Mouse (Mus musculus) hindbrain, postnatal 0 days (tissue): ENCODE data around the gene Polr2b. TPM values are rescaled to one million over a fixed set of nuclear protein-coding genes. Genes with fewer than 3 reads are reported as not detected.

Experiments
- ATAC-seq: fragments of 200-750 bp; cut with Nextera tagmentation; 2 replicates; pipeline ENCODE4 v1.8.0; 2017; ENCODE audit warnings: mild to moderate bottlenecking, moderate TSS enrichment, moderate library complexity
- DNase-seq: peaks from one replicate; pipeline ENCODE4 v3.0.0-alpha.2; 2015; ENCODE audit warnings: low spot score
- H3K27ac ChIP-seq: fragments of 300-500 bp; sonication (generic); 2 replicates; pipeline ENCODE4 v1.5.1; 2014; ENCODE audit warnings: mild to moderate bottlenecking
- H3K27me3 ChIP-seq: fragments of 300-500 bp; sonication (generic); 2 replicates; pipeline ENCODE4 v1.6.1; 2014; ENCODE audit warnings: low read length, mixed read lengths; ENCODE audit not compliant: insufficient read depth
- H3K36me3 ChIP-seq: fragments of 300-500 bp; sonication (generic); 2 replicates; pipeline ENCODE4 v1.6.1; 2014; ENCODE audit warnings: low read length, mixed read lengths; ENCODE audit not compliant: insufficient read depth
- H3K4me1 ChIP-seq: fragments of 300-500 bp; sonication (generic); 2 replicates; pipeline ENCODE4 v1.6.1; 2014; ENCODE audit warnings: antibody characterized with exemption, low read length, mixed read lengths; ENCODE audit not compliant: insufficient read depth
- H3K4me2 ChIP-seq: fragments of 300-500 bp; sonication (generic); 2 replicates; pipeline ENCODE4 v1.6.1; 2014; ENCODE audit warnings: low read depth, mild to moderate bottlenecking, low read length, moderate library complexity, mixed read lengths
- H3K4me3 ChIP-seq: fragments of 300-500 bp; sonication (generic); 2 replicates; pipeline ENCODE4 v1.5.1; 2014; ENCODE audit warnings: low read length
- H3K9ac ChIP-seq: fragments of 300-500 bp; sonication (generic); replicated peaks from 2 replicates; pipeline ENCODE4 v1.6.1; 2014; ENCODE audit warnings: mild to moderate bottlenecking, low read length, moderate library complexity, mixed read lengths
- H3K9me3 ChIP-seq: fragments of 300-500 bp; sonication (generic); 2 replicates; pipeline ENCODE4 v1.6.1; 2016; ENCODE audit warnings: low read length, mixed read lengths
- CTCF ChIP-seq: IDR thresholded peaks from 2 replicates; pipeline ENCODE4 v1.5.1; 2016; ENCODE audit warnings: antibody characterized with exemption, control low read depth, low read depth
- WGBS: fragments of 180-500 bp; shearing (Covaris S2); extraction: QIAGEN DNeasy Blood & Tissue Kit; methylation state at CpG from one replicate; pipeline ENCODE4 v1.1.7; 2014; 5-methylcytosine and 5-hydroxymethylcytosine counted together
- polyA plus RNA-seq: library from polyadenylated mRNA; unstranded; fragments of >200 nt; fragmentation: Nextera tagmentation; extraction: Ambion mirVana; gene quantifications from 2 replicates; pipeline ENCODE4 v1.2.1, GENCODE M21; 2015
- total RNA-seq: library from RNA; depleted of rRNA; stranded (reverse); fragments of >200 nt; gene quantifications from 2 replicates; pipeline ENCODE4 v1.2.3, GENCODE M21; 2014

The Polr2b gene
- total and polyA plus RNA-seq, 2 experiments from 2014 or later: 46.4 to 50.9 TPM

DNA sequence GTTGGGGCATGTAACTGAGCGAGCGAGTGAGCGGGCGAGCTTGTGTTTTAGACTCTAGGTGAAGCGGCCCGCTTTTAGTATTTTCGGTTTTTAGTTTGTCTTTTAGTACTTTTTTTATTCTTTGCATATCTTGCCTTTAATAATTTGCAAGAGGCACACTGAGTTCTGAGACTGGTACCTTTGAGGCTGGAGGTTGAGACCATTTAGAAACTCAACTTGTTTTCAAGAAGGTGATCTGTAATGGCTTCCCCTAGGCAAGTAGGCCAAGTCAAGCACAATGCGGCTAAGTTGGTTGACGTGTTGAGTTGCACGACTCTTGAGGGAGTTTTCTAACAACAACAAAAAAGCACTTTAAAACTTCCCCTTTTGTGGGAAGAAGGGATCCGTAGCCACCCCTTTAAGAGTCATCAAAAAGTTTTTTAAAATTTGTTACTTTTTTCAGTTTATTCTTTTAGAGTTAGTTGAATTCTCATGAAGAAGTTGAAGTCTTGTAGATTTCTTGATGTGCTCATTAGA, 43.0 kb upstream of the Polr2b start:
- no peaks in the 10 kb centered on the region; the same call in 1 of the 2 replicates for H3K4me1 ChIP-seq
- no peak for ATAC-seq
- H3K4me2 ChIP-seq: peak overlapping the region; percentile 68
- no peaks in the 10 kb centered on the region for H3K36me3 ChIP-seq
- DNase-seq: peak; percentile 16
- WGBS: 4% methylated on average over 11 of the region's 11 CpGs
- H3K27ac ChIP-seq: peak overlapping the region; percentile 83; the same call in 1 of the 2 replicates
- H3K27me3 ChIP-seq: no peaks in the 10 kb centered on the region
- H3K4me3 ChIP-seq: peak overlapping the region; percentile 83
- peak overlapping the region; percentile 74 for H3K9ac ChIP-seq
- no peaks in the 10 kb centered on the region for H3K9me3 ChIP-seq
- TF ChIP-seq CTCF: no peak

DNA sequence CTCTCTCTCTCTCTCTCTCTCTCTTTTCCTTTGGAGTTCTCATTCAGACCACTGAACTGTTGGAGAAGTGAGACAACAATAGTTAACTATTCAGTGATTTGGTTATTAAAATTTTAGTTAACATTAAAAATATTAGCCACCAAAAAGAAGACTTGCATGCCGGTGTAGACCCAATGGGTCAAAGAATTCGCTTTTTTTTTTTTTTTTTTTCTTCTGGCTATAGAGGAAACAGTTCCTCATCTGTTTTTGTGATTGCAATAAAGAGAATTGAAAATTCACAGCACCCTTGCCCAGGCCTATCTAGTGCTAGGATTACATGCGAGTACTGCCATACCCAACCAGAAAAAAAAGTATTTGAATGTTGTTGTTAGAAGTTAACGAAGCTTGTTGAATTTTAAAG, 42.5 kb upstream of the Polr2b start:
- ATAC-seq: no peak
- H3K27ac ChIP-seq: no peak overlapping the region
- DNase-seq: no peak
- no peaks in the 10 kb centered on the region for H3K9me3 ChIP-seq
- no peak overlapping the region; the same call in 1 of the 2 replicates for H3K4me3 ChIP-seq
- H3K4me1 ChIP-seq: no peaks in the 10 kb centered on the region; the same call in 1 of the 2 replicates
- TF ChIP-seq CTCF: no peak
- peak overlapping the region; percentile 68 for H3K4me2 ChIP-seq
- H3K9ac ChIP-seq: no peak overlapping the region
- H3K27me3 ChIP-seq: no peaks in the 10 kb centered on the region
- H3K36me3 ChIP-seq: no peaks in the 10 kb centered on the region
- WGBS: 67% methylated on average over 4 of the region's 4 CpGs

DNA sequence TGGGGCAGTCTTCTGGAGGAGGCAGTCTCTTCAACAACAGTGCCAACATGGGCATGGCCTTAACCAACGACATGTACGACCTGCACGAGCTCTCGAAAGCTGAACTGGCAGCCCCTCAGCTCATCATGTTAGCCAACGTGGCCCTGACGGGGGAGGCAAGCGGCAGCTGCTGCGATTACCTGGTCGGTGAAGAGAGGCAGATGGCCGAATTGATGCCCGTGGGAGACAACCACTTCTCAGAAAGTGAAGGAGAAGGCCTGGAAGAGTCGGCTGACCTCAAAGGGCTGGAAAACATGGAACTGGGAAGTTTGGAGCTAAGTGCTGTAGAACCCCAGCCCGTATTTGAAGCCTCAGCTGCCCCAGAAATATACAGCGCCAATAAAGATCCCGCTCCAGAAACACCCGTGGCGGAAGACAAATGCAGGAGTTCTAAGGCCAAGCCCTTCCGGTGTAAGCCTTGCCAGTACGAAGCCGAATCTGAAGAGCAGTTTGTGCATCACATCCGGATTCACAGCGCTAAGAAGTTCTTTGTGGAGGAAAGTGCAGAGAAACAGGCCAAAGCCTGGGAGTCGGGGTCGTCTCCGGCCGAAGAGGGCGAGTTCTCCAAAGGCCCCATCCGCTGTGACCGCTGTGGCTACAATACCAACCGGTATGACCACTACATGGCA, 41.9 kb upstream of the Polr2b start:
- no peak for TF ChIP-seq CTCF
- Histone ChIP-seq H3K27ac (no peak overlapping the region), H3K9ac (no peak overlapping the region), H3K4me3 (no peak overlapping the region), H3K27me3 (no peaks in the 10 kb centered on the region), H3K4me1 (no peaks in the 10 kb centered on the region; the same call in 1 of the 2 replicates), H3K36me3 (no peaks in the 10 kb centered on the region), H3K9me3 (no peaks in the 10 kb centered on the region), H3K4me2 (peak overlapping the region; percentile 68)
- 90% methylated on average over 30 of the region's 30 CpGs for WGBS
- ATAC-seq: no peak
- DNase-seq: no peak

DNA sequence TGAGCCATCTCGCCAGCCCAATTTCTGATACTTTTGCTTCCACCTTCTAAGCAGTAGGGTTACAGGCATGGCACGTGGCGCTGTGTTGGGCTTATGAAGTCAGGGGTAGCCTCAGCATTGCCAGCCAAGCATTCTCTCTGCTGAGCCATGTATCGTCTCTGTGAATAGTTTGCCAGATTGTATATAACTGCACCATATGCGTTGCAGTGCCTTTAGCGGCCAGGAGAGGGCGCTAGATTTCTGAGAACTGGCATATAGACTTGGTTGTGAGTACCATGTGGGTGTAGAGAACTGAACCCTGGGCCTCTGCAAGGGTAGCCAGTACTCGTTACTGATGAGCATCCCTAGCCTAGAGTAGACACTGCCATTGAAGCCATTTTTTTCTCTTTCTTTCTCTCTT, 40.5 kb upstream of the Polr2b start:
- 81% methylated on average over 8 of the region's 8 CpGs for WGBS
- Histone ChIP-seq H3K4me3 (no peak overlapping the region), H3K4me1 (no peaks in the 10 kb centered on the region; the same call in 1 of the 2 replicates), H3K4me2 (no peak overlapping the region), H3K9me3 (no peaks in the 10 kb centered on the region), H3K27me3 (no peaks in the 10 kb centered on the region), H3K9ac (no peak overlapping the region), H3K27ac (no peak overlapping the region), H3K36me3 (no peaks in the 10 kb centered on the region)
- peak; percentile 41 for TF ChIP-seq CTCF
- ATAC-seq: no peak
- DNase-seq: no peak

DNA sequence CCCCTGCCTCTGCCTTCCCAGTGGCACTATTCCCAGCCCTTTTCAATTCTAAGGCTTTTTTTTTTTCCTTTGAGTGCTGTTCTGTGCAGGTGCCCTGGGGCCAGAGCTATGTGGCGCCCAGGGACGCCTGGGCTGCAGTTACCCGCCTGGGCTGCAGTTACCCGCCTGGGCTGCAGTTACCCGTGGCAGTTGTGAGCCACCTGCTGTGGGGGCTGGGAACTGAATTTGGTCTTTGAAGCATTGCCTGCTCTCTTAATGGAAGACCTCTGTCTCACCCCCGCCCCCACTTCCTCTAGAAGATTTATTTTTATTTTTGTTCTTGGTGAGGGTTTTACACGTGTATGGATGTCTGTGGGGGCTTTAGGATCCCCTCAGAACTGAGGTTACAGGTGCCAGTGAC, 36.8 kb upstream of the Polr2b start:
- Histone ChIP-seq H3K9ac (no peak overlapping the region), H3K27ac (no peak overlapping the region), H3K36me3 (no peaks in the 10 kb centered on the region; the same call in 1 of the 2 replicates), H3K27me3 (no peaks in the 10 kb centered on the region), H3K9me3 (no peaks in the 10 kb centered on the region), H3K4me1 (no peaks in the 10 kb centered on the region), H3K4me2 (no peak overlapping the region), H3K4me3 (no peak overlapping the region)
- WGBS: 78% methylated on average over 7 of the region's 7 CpGs
- no peak for DNase-seq
- no peak for TF ChIP-seq CTCF
- ATAC-seq: no peak

DNA sequence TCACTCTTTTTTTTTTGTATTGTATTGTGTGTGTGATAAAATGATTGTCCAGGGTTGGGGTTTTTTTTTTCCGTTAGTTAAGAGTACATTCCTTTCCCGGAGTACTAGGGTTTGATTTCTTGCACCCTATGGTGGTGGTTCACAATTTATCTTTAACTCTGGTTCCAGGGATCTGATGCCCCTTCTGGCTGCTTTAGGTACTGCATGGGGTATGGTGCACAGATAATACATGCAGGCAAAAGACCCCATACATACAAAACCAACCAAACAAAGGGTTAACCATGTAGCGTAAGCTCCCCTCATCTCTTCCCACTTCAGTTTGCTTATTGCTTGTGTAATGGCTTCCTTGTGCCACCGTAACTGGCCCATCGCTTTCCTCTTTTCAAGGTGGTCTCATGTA, 34.0 kb upstream of the Polr2b start:
- WGBS: 93% methylated on average over 5 of the region's 5 CpGs
- Histone ChIP-seq H3K9me3 (no peaks in the 10 kb centered on the region), H3K4me2 (no peak overlapping the region), H3K27ac (no peak overlapping the region), H3K27me3 (no peaks in the 10 kb centered on the region), H3K4me3 (no peak overlapping the region), H3K4me1 (no peaks in the 10 kb centered on the region), H3K9ac (no peak overlapping the region), H3K36me3 (peaks cover 5% of the 10 kb centered on the region; the same call in 1 of the 2 replicates)
- TF ChIP-seq CTCF: peak; percentile 68
- ATAC-seq: no peak
- peak; percentile 53 for DNase-seq

DNA sequence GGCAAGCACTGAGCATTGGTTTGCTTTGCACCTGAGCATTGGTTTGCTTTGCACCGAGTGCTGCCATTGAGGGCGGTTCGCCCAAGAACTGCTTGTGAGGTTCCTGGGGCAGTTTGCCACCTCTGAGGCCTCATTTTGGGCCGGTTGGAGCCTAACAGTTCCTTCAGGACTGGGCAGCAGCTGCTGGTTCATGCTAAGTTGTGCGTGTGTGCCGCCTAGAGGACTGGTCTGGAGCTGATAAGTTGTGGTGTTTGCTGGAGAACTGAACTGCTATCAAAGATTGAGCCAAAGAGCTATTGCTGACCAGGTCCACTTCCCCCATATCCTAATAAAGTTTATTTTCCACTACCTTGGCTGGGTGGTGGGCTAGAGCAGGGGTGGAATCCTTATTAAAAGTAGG, 32.7 kb upstream of the Polr2b start:
- H3K9me3 ChIP-seq: no peaks in the 10 kb centered on the region
- no peaks in the 10 kb centered on the region for H3K4me1 ChIP-seq
- no peak for ATAC-seq
- peaks cover 10% of the 10 kb centered on the region; the same call in 1 of the 2 replicates for H3K36me3 ChIP-seq
- H3K4me3 ChIP-seq: no peak overlapping the region
- no peak overlapping the region for H3K9ac ChIP-seq
- H3K27me3 ChIP-seq: no peaks in the 10 kb centered on the region
- H3K4me2 ChIP-seq: no peak overlapping the region
- WGBS: 92% methylated on average over 6 of the region's 6 CpGs
- DNase-seq: no peak
- TF ChIP-seq CTCF: no peak
- no peak overlapping the region for H3K27ac ChIP-seq
